Mouse (Mus musculus): Measurements from ENCODE around the gene Hoxb5. TPM values are rescaled to one million over a fixed set of nuclear protein-coding genes. Genes with fewer than 3 reads are reported as not detected.

Gene Hoxb5
- polyA plus RNA-seq, 1 experiment: 5.1 TPM

- WGBS: 64% methylated on average over 5 of the region's 5 CpGs
- DNase-seq (ENCODE audit: low read depth, low spot score): no peak
These were observed 43.9 kb downstream of the Hoxb5 start for GRCm38 (mm10) chr11:96346916-96347520.

- no peak for DNase-seq (ENCODE audit: low read depth, low spot score)
- 62% methylated on average over 4 of the region's 4 CpGs for WGBS
These were observed 44.6 kb downstream of the Hoxb5 start for GRCm38 (mm10) chr11:96347717-96348116.

GRCm38 (mm10) chr11:96348141-96348928, 45.2 kb downstream of the Hoxb5 start:
- no peak for DNase-seq (ENCODE audit: low read depth, low spot score)
- 59% methylated on average over 21 of the region's 21 CpGs for WGBS

GRCm38 (mm10) chr11:96348988-96349387, 45.9 kb downstream of the Hoxb5 start:
- 55% methylated on average over 3 of the region's 3 CpGs for WGBS
- no peak for DNase-seq (ENCODE audit: low read depth, low spot score)

- DNase-seq (ENCODE audit: low read depth, low spot score): no peak
- 60% methylated on average over 14 of the region's 14 CpGs for WGBS
These were observed 46.6 kb downstream of the Hoxb5 start for GRCm38 (mm10) chr11:96349491-96350340.

- no peak for DNase-seq (ENCODE audit: low read depth, low spot score)
- WGBS: 68% methylated on average over 2 of the region's 2 CpGs
These were observed 47.1 kb downstream of the Hoxb5 start, which contains the start of gene Hoxb2 for GRCm38 (mm10) chr11:96350341-96350624. TSS of gene Hoxb2 (plus strand) at chr11:96350525.

GRCm38 (mm10) chr11:96350791-96351190, 47.7 kb downstream of the Hoxb5 start:
- WGBS: 90% methylated on average over 2 of the region's 2 CpGs

GRCm38 (mm10) chr11:96351312-96351711, 48.2 kb downstream of the Hoxb5 start:
- DNase-seq (ENCODE audit: low read depth, low spot score): no peak
- WGBS: 46% methylated on average over 11 of the region's 11 CpGs

More at GRCm38 (mm10) chr11:96350791-96351190, 47.7 kb downstream of the Hoxb5 start:
- no peak for DNase-seq (ENCODE audit: low read depth, low spot score)

GRCm38 (mm10) chr11:96351831-96352230, 48.7 kb downstream of the Hoxb5 start:
- 15% methylated on average over 22 of the region's 22 CpGs for WGBS
- no peak for DNase-seq (ENCODE audit: low read depth, low spot score)

- WGBS: 2% methylated on average over 75 of the region's 75 CpGs
- no peak for DNase-seq (ENCODE audit: low read depth, low spot score)
These were observed 49.8 kb downstream of the Hoxb5 start for GRCm38 (mm10) chr11:96352691-96353521.

GRCm38 (mm10) chr11:96353522-96353841, 50.3 kb downstream of the Hoxb5 start:
- no peak for DNase-seq (ENCODE audit: low read depth, low spot score)
- 23% methylated on average over 14 of the region's 14 CpGs for WGBS

- WGBS: 56% methylated on average over 8 of the region's 8 CpGs
- DNase-seq (ENCODE audit: low read depth, low spot score): no peak
These were observed 50.8 kb downstream of the Hoxb5 start for GRCm38 (mm10) chr11:96353939-96354338.

- no peak for DNase-seq (ENCODE audit: low read depth, low spot score)
- WGBS: 23% methylated on average over 25 of the region's 25 CpGs
These were observed 51.2 kb downstream of the Hoxb5 start for GRCm38 (mm10) chr11:96354376-96354775.

- no peak for DNase-seq (ENCODE audit: low read depth, low spot score)
- whole genome bisulfite sequencing: 30% methylated on average over 9 of the region's 9 CpGs
These were observed 51.7 kb downstream of the Hoxb5 start for GRCm38 (mm10) chr11:96354801-96355311.

Other genes with a start within 250 kb of the Hoxb5 start
- gene Ube2z, start 237.9 kb upstream of the Hoxb5 start, polyA plus RNA-seq (2012; rRNA removed): 41.3 and 41.4 TPM in 2 replicates
- 1,161 and 1,322 TPM in 2 replicates for gene Atp5g1, start 227.7 kb upstream of the Hoxb5 start, polyA plus RNA-seq (2012; rRNA removed)
- not detected in 2 replicates for gene Calcoco2, start 191.4 kb upstream of the Hoxb5 start, polyA plus RNA-seq (2012; rRNA removed)
- gene Ttll6, start 169.6 kb upstream of the Hoxb5 start, polyA plus RNA-seq (2012; rRNA removed): 0.10 TPM in 1 of 2 replicates, not detected in the other
- gene Hoxb13, start 109.0 kb upstream of the Hoxb5 start, polyA plus RNA-seq (2012; rRNA removed): 0.27 TPM in 1 of 2 replicates, not detected in the other
- 0.25 and 16.0 TPM in 2 replicates for gene Hoxb9, start 31.9 kb upstream of the Hoxb5 start, polyA plus RNA-seq (2012; rRNA removed)
- 2.6 and 11.7 TPM in 2 replicates for gene Hoxb8, start 21.4 kb upstream of the Hoxb5 start, polyA plus RNA-seq (2012; rRNA removed)
- 1.4 and 6.5 TPM in 2 replicates for gene Hoxb7, start 16.7 kb upstream of the Hoxb5 start, polyA plus RNA-seq (2012; rRNA removed)
- gene Hoxb6, start 10.9 kb upstream of the Hoxb5 start, polyA plus RNA-seq (2012; rRNA removed): 4.7 and 23.1 TPM in 2 replicates
- gene Hoxb4, start 14.9 kb downstream of the Hoxb5 start, polyA plus RNA-seq (2012; rRNA removed): 2.5 and 3.0 TPM in 2 replicates
- gene Hoxb3, start 20.0 kb downstream of the Hoxb5 start, polyA plus RNA-seq (2012; rRNA removed): 2.3 and 3.4 TPM in 2 replicates
- 3.8 and 4.8 TPM in 2 replicates for gene Hoxb2, start 47.2 kb downstream of the Hoxb5 start, polyA plus RNA-seq (2012; rRNA removed)
- gene Hoxb1, start 62.4 kb downstream of the Hoxb5 start, polyA plus RNA-seq (2012; rRNA removed): not detected in 2 replicates
- 3.7 and 4.3 TPM in 2 replicates for gene Skap1, start 161.3 kb downstream of the Hoxb5 start, polyA plus RNA-seq (2012; rRNA removed)